Mouse (Mus musculus): ENCODE results near the gene Gnaq. TPM values are rescaled to one million over a fixed set of nuclear protein-coding genes. Genes with fewer than 3 reads are reported as not detected.
A peak's percentile ranks its signal among the peaks of the same experiment; 100 is the strongest.

Gnaq gene
- polyA plus RNA-seq, 1 experiment, result 56.2 TPM

GRCm38 (mm10) chr19:16181852-16182475 lies 49.3 kb downstream of the Gnaq start:
- Histone ChIP-seq H3K27me3 (ENCODE audit: control insufficient read depth, insufficient read depth, low read length) (no peaks in the 10 kb centered on the region), H3K27ac (ENCODE audit: insufficient read depth, low read length) (no peak overlapping the region), H3K4me3 (replicated peaks; ENCODE audit: insufficient read depth, low read depth, low read length) (no peak overlapping the region), H3K4me1 (ENCODE audit: control insufficient read depth, insufficient read depth, low read length) (peaks cover 12% of the 10 kb centered on the region)
- TF ChIP-seq CTCF (IDR thresholded peaks at IDR 0.05; ENCODE audit: borderline replicate concordance, insufficient read depth, low read depth, low read length) (no peak), POLR2A (IDR thresholded peaks at IDR 0.05; ENCODE audit: borderline replicate concordance, insufficient read depth, low read length) (no peak)
- no peak for DNase-seq
- 87% methylated on average over 7 of the region's 7 CpGs for WGBS

DNA sequence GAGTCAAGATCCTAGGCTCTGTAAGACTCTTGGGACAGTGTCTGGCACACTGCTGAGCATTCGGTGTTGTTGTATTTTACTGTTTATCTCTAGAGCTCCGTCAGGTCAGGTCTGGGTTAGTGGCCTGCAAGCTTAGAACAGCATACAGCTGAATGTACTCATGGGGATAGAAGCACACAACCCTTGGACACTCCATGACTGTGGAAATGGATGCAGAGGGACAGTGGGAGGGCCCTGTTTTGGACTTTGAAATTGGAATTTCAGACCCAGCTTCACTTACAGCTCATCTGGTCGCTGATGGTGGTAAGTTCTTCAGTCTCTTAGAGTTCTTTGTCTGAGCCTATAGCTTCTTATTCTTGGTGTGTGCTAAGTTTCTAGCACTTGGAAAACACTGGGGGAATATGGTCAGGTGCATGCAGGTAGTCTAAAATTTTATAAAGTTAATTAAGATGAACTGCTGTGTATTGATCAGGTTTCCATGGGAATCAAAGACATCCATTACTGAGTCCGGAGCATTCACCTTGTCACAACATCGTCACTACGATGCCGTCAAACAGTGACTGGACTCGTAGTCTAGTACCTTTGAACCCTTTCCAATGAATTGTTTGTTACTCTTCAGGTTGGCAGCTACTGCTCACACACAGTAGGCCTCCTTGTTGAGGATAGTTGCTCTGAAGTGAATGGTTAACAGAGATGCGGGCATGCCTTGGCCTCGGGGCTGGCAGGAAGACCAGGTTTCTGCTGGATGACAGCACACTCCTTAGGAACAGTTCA lies 51.1 kb downstream of the Gnaq start:
- no peak overlapping the region for H3K27ac ChIP-seq (ENCODE audit: insufficient read depth, low read length)
- DNase-seq, result no peak
- H3K4me1 ChIP-seq (ENCODE audit: control insufficient read depth, insufficient read depth, low read length), result peaks cover 10% of the 10 kb centered on the region

GRCm38 (mm10) chr19:16186984-16187383 lies 54.4 kb downstream of the Gnaq start:
- WGBS, result 65% methylated on average over 3 of the region's 3 CpGs
- no peak overlapping the region for H3K4me3 ChIP-seq (replicated peaks; ENCODE audit: insufficient read depth, low read depth, low read length)
- no peak for DNase-seq
- peaks cover 6% of the 10 kb centered on the region for H3K4me1 ChIP-seq (ENCODE audit: control insufficient read depth, insufficient read depth, low read length)
- no peak overlapping the region for H3K27ac ChIP-seq (ENCODE audit: insufficient read depth, low read length)
- TF ChIP-seq POLR2A (IDR thresholded peaks at IDR 0.05; ENCODE audit: borderline replicate concordance, insufficient read depth, low read length) (no peak), CTCF (IDR thresholded peaks at IDR 0.05; ENCODE audit: borderline replicate concordance, insufficient read depth, low read depth, low read length) (no peak)
- no peaks in the 10 kb centered on the region for H3K27me3 ChIP-seq (ENCODE audit: control insufficient read depth, insufficient read depth, low read length)

More for the DNA sequence above, 51.1 kb downstream of the Gnaq start:
- TF ChIP-seq POLR2A (IDR thresholded peaks at IDR 0.05; ENCODE audit: borderline replicate concordance, insufficient read depth, low read length) (no peak), CTCF (IDR thresholded peaks at IDR 0.05; ENCODE audit: borderline replicate concordance, insufficient read depth, low read depth, low read length) (no peak)
- 79% methylated on average over 10 of the region's 10 CpGs for WGBS
- no peak overlapping the region for H3K4me3 ChIP-seq (replicated peaks; ENCODE audit: insufficient read depth, low read depth, low read length)
- no peaks in the 10 kb centered on the region for H3K27me3 ChIP-seq (ENCODE audit: control insufficient read depth, insufficient read depth, low read length)

DNA sequence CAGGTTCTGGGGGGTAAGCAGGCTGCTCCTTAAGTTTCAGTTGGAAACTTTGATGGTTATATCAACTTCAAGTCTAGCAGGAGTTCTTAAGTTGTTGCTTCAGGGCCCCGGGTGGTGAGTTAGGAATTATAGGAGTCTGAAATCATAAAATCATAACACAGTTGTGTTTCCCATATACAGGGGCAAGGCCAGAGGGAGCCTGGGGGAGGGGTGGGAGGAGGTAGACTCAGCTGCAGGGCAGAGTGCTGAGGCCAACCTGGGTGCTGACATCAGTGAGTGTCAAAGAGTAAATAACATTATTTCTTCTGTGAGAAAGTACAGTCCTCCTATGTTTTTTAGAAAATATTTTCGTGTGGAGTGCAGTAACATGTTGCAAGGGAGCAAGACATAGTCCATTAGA lies 55.3 kb downstream of the Gnaq start:
- 85% methylated on average over 2 of the region's 2 CpGs for WGBS
- TF ChIP-seq CTCF (IDR thresholded peaks at IDR 0.05; ENCODE audit: borderline replicate concordance, insufficient read depth, low read depth, low read length) (no peak), POLR2A (IDR thresholded peaks at IDR 0.05; ENCODE audit: borderline replicate concordance, insufficient read depth, low read length) (no peak)

GRCm38 (mm10) chr19:16189066-16189765 lies 56.6 kb downstream of the Gnaq start:
- no peak for DNase-seq
- Histone ChIP-seq H3K4me1 (ENCODE audit: control insufficient read depth, insufficient read depth, low read length) (peaks cover 15% of the 10 kb centered on the region), H3K4me3 (replicated peaks; ENCODE audit: insufficient read depth, low read depth, low read length) (no peak overlapping the region), H3K27me3 (ENCODE audit: control insufficient read depth, insufficient read depth, low read length) (no peaks in the 10 kb centered on the region), H3K27ac (ENCODE audit: insufficient read depth, low read length) (no peak overlapping the region)
- 91% methylated on average over 9 of the region's 9 CpGs for WGBS
- no peak for TF ChIP-seq POLR2A (IDR thresholded peaks at IDR 0.05; ENCODE audit: borderline replicate concordance, insufficient read depth, low read length)
- no peak for TF ChIP-seq CTCF (IDR thresholded peaks at IDR 0.05; ENCODE audit: borderline replicate concordance, insufficient read depth, low read depth, low read length)

More for the DNA sequence above, 55.3 kb downstream of the Gnaq start:
- no peak for DNase-seq
- Histone ChIP-seq H3K27ac (ENCODE audit: insufficient read depth, low read length) (no peak overlapping the region), H3K4me1 (ENCODE audit: control insufficient read depth, insufficient read depth, low read length) (peaks cover 13% of the 10 kb centered on the region), H3K4me3 (replicated peaks; ENCODE audit: insufficient read depth, low read depth, low read length) (no peak overlapping the region), H3K27me3 (ENCODE audit: control insufficient read depth, insufficient read depth, low read length) (no peaks in the 10 kb centered on the region)

- no peaks in the 10 kb centered on the region for H3K27me3 ChIP-seq (ENCODE audit: control insufficient read depth, insufficient read depth, low read length)
- H3K4me1 ChIP-seq (ENCODE audit: control insufficient read depth, insufficient read depth, low read length), result peaks cover 5% of the 10 kb centered on the region; the same call in 1 of the 2 replicates
- TF ChIP-seq CTCF (IDR thresholded peaks at IDR 0.05; ENCODE audit: borderline replicate concordance, insufficient read depth, low read depth, low read length), result peak; percentile 20; the same call in 1 of the 2 replicates
- no peak for TF ChIP-seq POLR2A (IDR thresholded peaks at IDR 0.05; ENCODE audit: borderline replicate concordance, insufficient read depth, low read length)
- no peak overlapping the region for H3K4me3 ChIP-seq (replicated peaks; ENCODE audit: insufficient read depth, low read depth, low read length)
- 93% methylated on average over 3 of the region's 3 CpGs for WGBS
- DNase-seq, result peak in 1 of 2 experiments; percentile 22
- no peak overlapping the region for H3K27ac ChIP-seq (ENCODE audit: insufficient read depth, low read length)
Measured at GRCm38 (mm10) chr19:16198162-16198561, 65.5 kb downstream of the Gnaq start.

- WGBS, result 75% methylated on average over 2 of the region's 2 CpGs
- TF ChIP-seq POLR2A (IDR thresholded peaks at IDR 0.05; ENCODE audit: borderline replicate concordance, insufficient read depth, low read length), result no peak
- no peak for TF ChIP-seq CTCF (IDR thresholded peaks at IDR 0.05; ENCODE audit: borderline replicate concordance, insufficient read depth, low read depth, low read length)
- Histone ChIP-seq H3K4me1 (ENCODE audit: control insufficient read depth, insufficient read depth, low read length) (peaks cover 6% of the 10 kb centered on the region), H3K27me3 (ENCODE audit: control insufficient read depth, insufficient read depth, low read length) (no peaks in the 10 kb centered on the region), H3K4me3 (replicated peaks; ENCODE audit: insufficient read depth, low read depth, low read length) (no peak overlapping the region), H3K27ac (ENCODE audit: insufficient read depth, low read length) (no peak overlapping the region)
- no peak for DNase-seq
Measured at GRCm38 (mm10) chr19:16201356-16201755, 68.7 kb downstream of the Gnaq start.
